Mouse (Mus musculus): ENCODE results near the gene Wdr74. TPM values are rescaled to one million over a fixed set of nuclear protein-coding genes. Genes with fewer than 3 reads are reported as not detected.
A peak's percentile ranks its signal among the peaks of the same experiment; 100 is the strongest.

Wdr74 gene
- total RNA-seq, 1 experiment from 2014 or later, result 56.6 TPM

GRCm38 (mm10) chr19:8736160-8736467 lies 487 bp downstream of the Wdr74 start:
- ATAC-seq (replicated peaks; ENCODE audit: insufficient number of reproducible peaks, low FRiP score, low TSS enrichment, poor library complexity, severe bottlenecking), result 0 out of 2 replicates have a peak, but pooled peaks have one; percentile 7

- no peak for ATAC-seq (replicated peaks; ENCODE audit: insufficient number of reproducible peaks, low FRiP score, low TSS enrichment, poor library complexity, severe bottlenecking)
These were observed 3.3 kb downstream of the Wdr74 start for GRCm38 (mm10) chr19:8738911-8739310.

GRCm38 (mm10) chr19:8739646-8740045 lies 4.0 kb downstream of the Wdr74 start:
- no peak for ATAC-seq (replicated peaks; ENCODE audit: insufficient number of reproducible peaks, low FRiP score, low TSS enrichment, poor library complexity, severe bottlenecking)

GRCm38 (mm10) chr19:8740603-8741002 lies 5.0 kb downstream of the Wdr74 start, which contains the start of gene 1700092M07Rik:
1700092M07Rik (plus strand) TSS chr19:8740718.
- no peak for ATAC-seq (replicated peaks; ENCODE audit: insufficient number of reproducible peaks, low FRiP score, low TSS enrichment, poor library complexity, severe bottlenecking)

- peak; percentile 94 for ATAC-seq (replicated peaks; ENCODE audit: insufficient number of reproducible peaks, low FRiP score, low TSS enrichment, poor library complexity, severe bottlenecking)
These were observed 5.7 kb downstream of the Wdr74 start, which contains the start of gene Stx5a for GRCm38 (mm10) chr19:8741243-8741869. Stx5a (plus strand) TSS chr19:8741413.

- ATAC-seq (replicated peaks; ENCODE audit: insufficient number of reproducible peaks, low FRiP score, low TSS enrichment, poor library complexity, severe bottlenecking), result no peak
These were observed 6.5 kb downstream of the Wdr74 start for GRCm38 (mm10) chr19:8742176-8742575.

- no peak for ATAC-seq (replicated peaks; ENCODE audit: insufficient number of reproducible peaks, low FRiP score, low TSS enrichment, poor library complexity, severe bottlenecking)
These were observed 9.8 kb downstream of the Wdr74 start for GRCm38 (mm10) chr19:8745382-8745781.

- ATAC-seq (replicated peaks; ENCODE audit: insufficient number of reproducible peaks, low FRiP score, low TSS enrichment, poor library complexity, severe bottlenecking), result no peak
These were observed 11.7 kb downstream of the Wdr74 start for GRCm38 (mm10) chr19:8747368-8747767.

- ATAC-seq (replicated peaks; ENCODE audit: insufficient number of reproducible peaks, low FRiP score, low TSS enrichment, poor library complexity, severe bottlenecking), result no peak
These were observed 20.0 kb downstream of the Wdr74 start for GRCm38 (mm10) chr19:8755652-8756051.

- peak; percentile 86 for ATAC-seq (replicated peaks; ENCODE audit: insufficient number of reproducible peaks, low FRiP score, low TSS enrichment, poor library complexity, severe bottlenecking)
These were observed 21.2 kb downstream of the Wdr74 start, which contains the start of gene Nxf1 for GRCm38 (mm10) chr19:8756635-8757387. Nxf1 (plus strand) TSS chr19:8757073.

GRCm38 (mm10) chr19:8757471-8757998 lies 21.9 kb downstream of the Wdr74 start:
- no peak for ATAC-seq (replicated peaks; ENCODE audit: insufficient number of reproducible peaks, low FRiP score, low TSS enrichment, poor library complexity, severe bottlenecking)

GRCm38 (mm10) chr19:8758899-8759298 lies 23.3 kb downstream of the Wdr74 start:
- no peak for ATAC-seq (replicated peaks; ENCODE audit: insufficient number of reproducible peaks, low FRiP score, low TSS enrichment, poor library complexity, severe bottlenecking)

- ATAC-seq (replicated peaks; ENCODE audit: insufficient number of reproducible peaks, low FRiP score, low TSS enrichment, poor library complexity, severe bottlenecking), result no peak
These were observed 25.1 kb downstream of the Wdr74 start for GRCm38 (mm10) chr19:8760757-8761156.

- ATAC-seq (replicated peaks; ENCODE audit: insufficient number of reproducible peaks, low FRiP score, low TSS enrichment, poor library complexity, severe bottlenecking), result no peak
These were observed 27.6 kb downstream of the Wdr74 start for GRCm38 (mm10) chr19:8763276-8763675.

- no peak for ATAC-seq (replicated peaks; ENCODE audit: insufficient number of reproducible peaks, low FRiP score, low TSS enrichment, poor library complexity, severe bottlenecking)
These were observed 29.9 kb downstream of the Wdr74 start for GRCm38 (mm10) chr19:8765562-8765961.

GRCm38 (mm10) chr19:8770567-8771270 lies 35.1 kb downstream of the Wdr74 start, which contains the start of gene Tmem223:
Tmem223 (plus strand) TSS chr19:8770996.
- ATAC-seq (replicated peaks; ENCODE audit: insufficient number of reproducible peaks, low FRiP score, low TSS enrichment, poor library complexity, severe bottlenecking), result peak; percentile 72

- ATAC-seq (replicated peaks; ENCODE audit: insufficient number of reproducible peaks, low FRiP score, low TSS enrichment, poor library complexity, severe bottlenecking), result no peak
These were observed 37.4 kb downstream of the Wdr74 start for GRCm38 (mm10) chr19:8772996-8773395.

- no peak for ATAC-seq (replicated peaks; ENCODE audit: insufficient number of reproducible peaks, low FRiP score, low TSS enrichment, poor library complexity, severe bottlenecking)
These were observed 37.8 kb downstream of the Wdr74 start for GRCm38 (mm10) chr19:8773409-8773808.

GRCm38 (mm10) chr19:8774086-8774835 lies 38.6 kb downstream of the Wdr74 start, which contains the start of gene Tmem179b:
Tmem179b (minus strand) TSS chr19:8774467.
- peak; percentile 87 for ATAC-seq (replicated peaks; ENCODE audit: insufficient number of reproducible peaks, low FRiP score, low TSS enrichment, poor library complexity, severe bottlenecking)
